Mouse (Mus musculus) lung, adult 18-20 months (tissue): ENCODE measurements around the gene Cpz.

Source experiments
- DNase-seq, 2 experiments: peaks; one replicate each; pipeline ENCODE4 v3.0.0; 2022; ENCODE audit warnings: mixed read lengths in 2 of 2

Gene Cpz

GRCm38 (mm10) chr5:35524381-35524780 is 1.1 kb downstream of the Cpz start:
- no peak for DNase-seq

DNA sequence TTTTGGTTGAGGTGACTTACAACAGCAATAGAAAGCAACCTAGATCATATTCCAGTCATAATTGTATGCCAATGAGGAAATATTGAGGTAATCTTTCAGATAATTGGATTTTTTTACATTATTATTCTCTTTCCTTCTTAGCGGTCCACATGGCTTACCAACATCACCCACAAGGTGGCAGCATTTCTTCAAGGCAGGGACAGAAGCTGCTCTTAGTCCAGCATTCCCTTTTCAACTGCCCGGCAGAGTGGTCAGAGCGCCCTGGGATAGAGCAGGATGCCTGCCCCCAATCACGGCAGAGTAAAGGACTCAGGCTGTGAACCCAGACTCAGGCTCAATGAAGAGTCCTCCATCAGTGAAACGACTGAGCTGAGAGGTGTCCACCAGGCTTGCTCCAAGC is 1.8 kb downstream of the Cpz start:
- DNase-seq, result peak; percentile 18 to 45

- no peak for DNase-seq
Observed at GRCm38 (mm10) chr5:35516781-35517180, 8.7 kb downstream of the Cpz start.

GRCm38 (mm10) chr5:35510589-35510988 is 14.9 kb downstream of the Cpz start:
- peak in 1 of 2 experiments; percentile 24 for DNase-seq

DNA sequence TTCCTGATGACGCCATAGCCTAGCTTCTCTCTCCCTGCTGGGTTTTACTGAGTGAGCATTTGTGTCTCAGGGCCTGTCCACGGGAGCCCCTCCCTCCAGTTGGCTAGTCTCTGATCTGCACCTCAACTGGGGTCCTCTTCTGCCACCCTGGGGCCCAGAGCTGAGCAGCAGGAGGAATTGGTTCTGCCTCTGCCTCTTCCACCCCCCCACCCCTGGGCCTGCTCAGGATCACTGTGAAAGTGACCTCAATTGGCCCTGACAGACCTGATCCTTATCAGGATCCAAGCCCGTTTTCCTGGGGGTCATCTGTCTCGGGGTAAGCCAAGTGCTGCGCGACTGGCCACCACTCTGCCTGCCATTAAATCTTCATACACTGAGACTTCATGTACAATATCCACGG is 20.5 kb downstream of the Cpz start:
- no peak for DNase-seq

- no peak for DNase-seq
Observed at GRCm38 (mm10) chr5:35497344-35497743, 28.2 kb downstream of the Cpz start.

DNA sequence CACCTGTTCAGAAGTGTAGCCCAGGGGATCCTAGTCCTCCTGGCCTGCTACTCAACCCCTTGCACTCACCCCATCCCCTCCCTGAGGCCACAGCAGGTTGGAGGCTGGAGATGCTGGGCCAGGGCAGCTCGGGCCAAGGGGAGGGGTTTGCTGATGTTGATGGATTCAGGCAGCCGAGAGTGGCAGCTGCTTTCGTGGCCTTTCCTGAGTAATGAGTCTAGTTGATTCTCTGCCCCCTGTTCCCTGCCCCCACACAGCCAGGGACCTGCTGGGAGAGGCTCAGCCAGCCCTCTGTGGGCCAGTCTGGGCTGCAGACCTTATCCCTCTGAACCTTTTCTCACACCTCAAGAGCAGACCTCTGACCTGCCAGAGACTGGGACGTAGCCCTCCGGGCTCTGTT is 29.5 kb downstream of the Cpz start:
- no peak for DNase-seq

DNA sequence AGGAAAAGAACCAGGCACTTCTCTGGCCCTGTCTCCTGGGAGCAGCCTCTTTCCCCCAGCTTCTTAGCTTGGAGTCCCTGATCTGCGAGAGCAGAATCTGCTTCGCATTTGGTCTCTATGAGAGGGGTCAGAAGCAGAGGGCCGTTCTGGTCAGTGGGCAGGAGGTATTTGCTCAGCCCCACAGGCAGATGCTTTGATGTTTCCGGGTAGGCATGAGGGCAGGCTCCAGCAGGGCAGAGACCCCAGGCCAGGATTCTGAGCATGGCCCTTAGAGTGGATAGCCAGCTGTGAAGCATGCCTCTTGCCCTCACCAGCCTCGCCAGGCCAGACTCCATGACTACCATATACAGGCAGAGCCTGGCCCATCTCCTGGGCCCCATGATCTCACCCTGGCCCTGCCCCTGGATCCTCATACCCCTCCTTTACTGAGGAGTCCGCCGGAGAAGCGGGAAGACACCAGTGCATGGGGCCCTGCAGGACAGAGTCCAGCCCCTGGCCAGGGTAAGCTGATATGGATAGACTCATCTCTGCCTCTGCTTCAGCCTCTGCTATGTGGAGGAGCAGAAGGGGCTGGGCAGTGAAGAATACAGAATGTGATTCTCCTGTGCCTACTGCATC is 30.6 kb downstream of the Cpz start:
- no peak for DNase-seq

- DNase-seq, result no peak
Observed at GRCm38 (mm10) chr5:35493770-35494169, 31.7 kb downstream of the Cpz start.

DNA sequence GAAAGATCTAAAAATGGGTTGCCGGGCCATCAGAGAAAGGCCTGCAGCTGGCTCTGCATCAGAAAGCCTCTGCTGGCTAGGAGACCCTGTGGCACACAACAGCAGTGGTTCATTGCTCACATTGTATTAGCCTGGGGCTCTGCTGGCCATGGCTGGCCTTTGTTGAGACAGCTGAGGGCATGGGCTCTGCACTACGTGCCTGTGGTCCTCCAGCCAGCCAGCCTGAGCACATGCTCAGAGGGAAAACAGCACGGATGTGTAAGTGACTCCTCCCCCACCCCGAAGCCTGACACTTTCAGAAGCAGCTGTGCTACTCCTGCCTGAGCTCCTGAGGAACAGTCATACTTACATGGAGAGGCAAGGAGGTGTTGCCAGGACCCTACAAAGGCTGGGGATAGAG is 46.0 kb downstream of the Cpz start:
- no peak for DNase-seq

GRCm38 (mm10) chr5:35475236-35475635 is 50.3 kb downstream of the Cpz start:
- DNase-seq, result peak in 1 of 2 experiments; percentile 5

DNA sequence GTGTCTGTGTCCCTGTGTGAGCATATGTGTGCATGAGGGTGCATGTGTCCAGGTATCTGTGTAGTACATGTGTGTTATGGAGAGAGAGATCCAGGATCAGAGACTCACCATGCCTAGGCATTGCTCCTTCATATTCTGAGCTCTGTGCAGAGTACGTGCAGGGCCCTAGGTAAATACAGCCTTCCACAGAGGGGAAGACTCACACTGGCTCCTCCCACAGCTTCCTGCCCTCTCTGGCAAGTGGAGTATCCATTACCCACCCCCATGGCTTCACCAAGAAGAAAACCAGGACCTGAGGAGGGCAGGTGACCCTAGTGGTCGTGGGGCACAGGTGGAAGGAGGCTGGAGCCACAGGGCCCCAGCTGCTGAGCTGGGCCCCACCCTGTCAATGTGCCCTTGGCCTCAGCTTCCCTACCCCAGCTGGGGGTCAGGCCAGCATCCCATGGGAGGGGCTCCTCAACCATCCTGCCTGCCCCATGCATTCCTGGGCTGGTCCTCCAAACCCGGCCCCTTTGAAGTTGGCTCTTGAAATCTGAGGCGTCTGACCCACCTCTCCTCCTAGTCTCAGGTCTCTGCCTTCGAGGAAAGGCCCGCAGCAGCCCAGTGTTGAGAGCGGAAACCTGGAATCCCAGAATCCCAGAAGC is 54.5 kb downstream of the Cpz start:
- no peak for DNase-seq

GRCm38 (mm10) chr5:35465966-35466635 is 59.4 kb downstream of the Cpz start:
- no peak for DNase-seq

- no peak for DNase-seq
Observed at GRCm38 (mm10) chr5:35462081-35462480, 63.4 kb downstream of the Cpz start.

DNA sequence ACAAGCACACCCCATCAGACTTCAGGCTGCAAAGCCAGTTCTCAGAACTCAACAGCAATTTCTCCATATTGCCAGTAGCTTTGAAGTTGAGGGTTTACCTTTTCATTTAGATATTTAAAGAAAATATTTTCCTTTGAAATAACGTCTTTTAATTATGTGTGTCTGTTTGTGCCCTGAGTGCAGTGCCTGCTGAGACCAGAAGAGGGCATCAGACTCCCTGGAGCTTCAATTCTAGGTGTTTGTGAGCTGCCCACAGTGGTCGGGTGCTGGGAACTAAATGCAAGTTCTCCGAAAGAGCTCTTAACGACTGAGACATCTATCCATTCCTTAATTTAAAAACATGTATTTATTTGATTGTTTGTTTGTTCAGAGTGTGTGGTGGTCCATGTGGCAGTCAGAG is 65.7 kb downstream of the Cpz start:
- no peak for DNase-seq

- no peak for DNase-seq
Observed at GRCm38 (mm10) chr5:35458267-35458666, 67.2 kb downstream of the Cpz start.

DNA sequence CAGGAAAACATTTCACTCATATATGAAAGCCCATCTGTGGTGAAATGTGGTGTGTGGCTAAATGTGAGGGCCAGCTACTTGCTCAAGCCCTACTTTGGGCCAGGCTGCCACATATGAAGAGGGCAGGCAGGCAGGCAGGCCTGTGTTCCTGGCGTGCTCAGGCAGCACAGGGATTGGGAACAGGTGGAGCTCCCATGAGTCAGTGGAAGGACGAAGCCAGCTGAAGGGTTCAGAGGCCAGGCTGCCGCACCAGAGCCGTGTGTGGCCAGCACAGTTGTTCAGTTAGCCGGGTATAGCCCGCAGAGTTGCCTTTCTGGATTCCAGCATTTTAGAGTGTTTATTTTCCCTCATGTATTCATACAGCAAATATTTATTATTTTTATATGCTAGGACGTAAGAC is 68.1 kb downstream of the Cpz start:
- DNase-seq, result no peak

DNA sequence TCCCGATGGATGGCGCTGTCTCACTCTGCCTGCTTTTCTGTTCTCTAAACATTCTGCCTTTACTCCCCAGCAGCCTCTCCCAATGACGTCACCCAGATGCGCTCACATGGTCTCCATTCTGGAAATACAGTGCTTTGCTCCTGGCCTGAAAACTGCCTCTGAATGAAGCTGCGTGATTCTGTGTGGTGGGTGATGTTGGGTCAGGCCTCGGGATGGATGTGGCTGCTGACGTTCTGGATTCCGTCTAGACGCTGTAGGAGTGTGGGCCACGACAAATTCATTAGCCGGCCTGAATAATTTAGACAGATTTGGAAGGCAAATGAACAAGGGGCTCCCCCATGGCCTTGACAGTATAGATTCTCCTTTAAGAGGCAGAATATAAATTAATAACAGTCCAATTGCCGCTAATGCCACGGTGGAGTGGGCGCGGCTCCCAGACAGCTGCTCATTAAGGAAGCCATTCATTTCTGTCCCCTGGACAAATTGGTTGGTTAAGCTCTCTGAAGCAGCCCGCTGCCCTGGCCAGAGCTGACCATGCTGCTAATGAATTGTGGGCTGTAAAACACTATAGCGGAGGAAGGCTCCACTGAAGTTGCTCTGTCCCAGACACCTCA is 71.2 kb downstream of the Cpz start:
- no peak for DNase-seq
